Mouse (Mus musculus) embryonic facial prominence, embryonic 14.5 days (tissue): ENCODE data around the gene Sv2b. TPM values are rescaled to one million over a fixed set of nuclear protein-coding genes. Genes with fewer than 3 reads are reported as not detected.

ENCODE experiments used
- ATAC-seq: fragments of 200-750 bp; cut with Nextera tagmentation; 2 replicates; pipeline ENCODE4 v1.8.0; 2017; ENCODE audit warnings: low read depth, moderate number of reproducible peaks, moderate TSS enrichment
- DNase-seq: peaks from one replicate; pipeline ENCODE4 v3.0.0-alpha.2; 2015; ENCODE audit warnings: low spot score
- H3K27ac ChIP-seq: fragments of 300-500 bp; sonication (generic); replicated peaks from 2 replicates; pipeline ENCODE4 v1.5.1; 2014; ENCODE audit warnings: low read depth, mild to moderate bottlenecking, low read length, moderate library complexity
- H3K27me3 ChIP-seq: fragments of 300-500 bp; sonication (generic); replicated peaks from 2 replicates; pipeline ENCODE4 v1.6.1; 2014; ENCODE audit warnings: low read length; ENCODE audit not compliant: control insufficient read depth, insufficient read depth
- H3K36me3 ChIP-seq: fragments of 300-500 bp; sonication (generic); 2 replicates; pipeline ENCODE4 v1.6.1; 2014; ENCODE audit warnings: low read length, mixed read lengths; ENCODE audit not compliant: control insufficient read depth, insufficient read depth
- H3K4me1 ChIP-seq: fragments of 300-500 bp; sonication (generic); 2 replicates; pipeline ENCODE4 v1.6.1; 2014; ENCODE audit warnings: antibody characterized with exemption, low read length; ENCODE audit not compliant: control insufficient read depth, insufficient read depth
- H3K4me2 ChIP-seq: fragments of 300-500 bp; sonication (generic); 2 replicates; pipeline ENCODE4 v1.6.1; 2014; ENCODE audit warnings: low read depth, mild to moderate bottlenecking, low read length, moderate library complexity, mixed read lengths
- H3K4me3 ChIP-seq: fragments of 300-500 bp; sonication (generic); 2 replicates; pipeline ENCODE4 v1.5.1; 2014; ENCODE audit warnings: low read depth, mild to moderate bottlenecking, low read length
- H3K9ac ChIP-seq: fragments of 300-500 bp; sonication (generic); 2 replicates; pipeline ENCODE4 v1.6.1; 2014; ENCODE audit warnings: low read depth, mild to moderate bottlenecking, low read length, moderate library complexity, mixed read lengths
- H3K9me3 ChIP-seq: fragments of 300-500 bp; sonication (generic); 2 replicates; pipeline ENCODE4 v1.6.1; 2016; ENCODE audit warnings: low read length; ENCODE audit not compliant: control insufficient read depth
- WGBS: fragments of 180-500 bp; shearing (Covaris S2); extraction: QIAGEN DNeasy Blood & Tissue Kit; methylation state at CpG from one replicate; pipeline ENCODE4 v1.1.7; 2014; 5-methylcytosine and 5-hydroxymethylcytosine counted together
- polyA plus RNA-seq: library from polyadenylated mRNA; unstranded; fragments of >200 nt; fragmentation: Nextera tagmentation; extraction: Ambion mirVana; gene quantifications from 2 replicates; pipeline ENCODE4 v1.2.1, GENCODE M21; 2014

Gene Sv2b
- 2.7 and 2.9 TPM in 2 replicates for polyA plus RNA-seq

DNA sequence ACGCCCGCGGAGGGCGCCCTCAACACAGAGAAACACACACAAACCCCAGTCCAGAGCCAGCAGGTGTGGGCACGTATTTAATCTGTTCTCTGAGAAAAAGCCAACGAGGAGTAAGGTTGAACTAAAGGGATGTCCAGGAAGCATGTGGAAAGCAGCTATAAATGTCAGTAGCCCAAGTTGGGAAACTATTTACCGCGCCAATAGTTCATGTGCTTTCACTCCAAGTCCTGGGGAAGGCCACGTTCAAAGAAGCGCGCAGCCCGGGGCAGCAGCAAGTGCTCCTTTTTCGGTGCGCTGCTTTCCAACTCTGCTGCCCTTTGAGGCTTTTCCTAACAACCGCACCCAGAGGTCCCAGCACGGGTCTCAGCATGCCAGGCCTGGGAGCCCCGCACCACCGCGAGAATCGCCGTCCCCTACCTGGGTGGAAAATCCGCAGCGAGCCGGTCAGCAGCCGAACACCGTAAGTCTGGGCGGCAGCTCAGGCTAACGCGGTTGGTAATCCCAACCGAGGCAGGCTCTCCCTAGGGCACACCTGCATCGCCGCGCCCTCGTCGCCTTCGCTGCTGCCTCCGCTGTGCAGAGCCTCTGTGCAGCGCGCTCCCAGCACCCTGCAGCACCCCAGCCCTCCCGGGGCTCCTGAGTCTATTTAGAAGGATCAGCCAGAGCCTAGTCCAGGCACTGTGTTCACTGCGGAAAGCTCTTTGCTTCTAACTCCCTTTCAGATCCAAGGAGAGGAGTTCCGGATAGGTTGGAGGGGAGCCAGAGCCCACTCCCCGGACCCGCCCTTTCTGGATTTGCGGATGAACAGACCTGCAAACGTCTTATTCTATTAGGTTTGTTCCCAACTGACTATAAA lies at the start of gene Sv2b:
TSS of gene Sv2b (minus strand) at position 806 of the 856 bp plus-strand sequence.
- Histone ChIP-seq H3K27me3 (peaks cover 38% of the 10 kb centered on the region), H3K36me3 (no peaks in the 10 kb centered on the region), H3K9me3 (no peaks in the 10 kb centered on the region), H3K4me3 (peak within 1 kb of the TSS; percentile 48), H3K27ac (no peak within 1 kb of the TSS), H3K4me2 (peak within 1 kb of the TSS; percentile 92), H3K9ac (peak within 1 kb of the TSS; percentile 45), H3K4me1 (peaks cover 7% of the 10 kb centered on the region)
- DNase-seq = peak; percentile 41
- peak; percentile 88 for ATAC-seq
- 1% methylated on average over 46 of the region's 46 CpGs for WGBS

DNA sequence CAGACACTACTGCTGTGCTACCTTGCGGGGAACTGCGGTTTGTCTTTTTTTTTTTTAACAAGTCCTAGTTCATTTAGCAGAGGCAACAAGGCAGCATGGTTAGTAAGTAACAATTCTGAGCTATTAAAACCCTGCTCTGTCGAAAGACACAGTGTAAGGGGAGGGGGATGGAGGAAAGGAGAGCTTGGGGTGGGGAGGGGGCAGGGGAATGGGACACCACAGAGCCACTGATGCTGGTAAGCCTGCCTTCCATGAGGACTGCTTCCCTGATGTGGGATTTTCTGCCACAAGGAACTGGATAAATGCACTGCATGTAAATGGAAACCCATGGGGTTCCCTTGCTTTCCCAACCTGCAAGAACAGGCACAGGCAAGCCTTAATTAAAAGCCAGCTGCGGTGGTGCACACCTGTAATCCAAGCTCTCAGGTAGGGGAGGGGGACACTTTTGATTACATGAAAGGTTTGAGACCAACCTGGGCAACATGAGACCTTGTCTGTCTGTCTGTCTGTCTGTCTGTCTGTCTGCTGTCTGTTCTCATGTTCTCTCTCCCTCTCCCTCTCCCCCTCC lies 49.3 kb upstream of the Sv2b start:
- Histone ChIP-seq H3K9ac (no peak overlapping the region), H3K9me3 (peaks cover 7% of the 10 kb centered on the region; the same call in 1 of the 2 replicates), H3K4me1 (no peaks in the 10 kb centered on the region), H3K4me3 (no peak overlapping the region), H3K27me3 (no peaks in the 10 kb centered on the region), H3K36me3 (no peaks in the 10 kb centered on the region), H3K27ac (no peak overlapping the region), H3K4me2 (no peak overlapping the region)
- DNase-seq (peak; percentile 81), ATAC-seq (peak; percentile 85)
- WGBS = 39% methylated on average over 4 of the region's 4 CpGs

GRCm38 (mm10) chr7:75355521-75355920 lies 46.5 kb upstream of the Sv2b start:
- Histone ChIP-seq H3K4me1 (no peaks in the 10 kb centered on the region), H3K27me3 (no peaks in the 10 kb centered on the region), H3K36me3 (no peaks in the 10 kb centered on the region), H3K4me3 (no peak overlapping the region), H3K27ac (no peak overlapping the region), H3K4me2 (no peak overlapping the region), H3K9me3 (no peaks in the 10 kb centered on the region), H3K9ac (no peak overlapping the region)
- ATAC-seq (no peak), DNase-seq (no peak)
- WGBS = 83% methylated on average over 2 of the region's 2 CpGs

DNA sequence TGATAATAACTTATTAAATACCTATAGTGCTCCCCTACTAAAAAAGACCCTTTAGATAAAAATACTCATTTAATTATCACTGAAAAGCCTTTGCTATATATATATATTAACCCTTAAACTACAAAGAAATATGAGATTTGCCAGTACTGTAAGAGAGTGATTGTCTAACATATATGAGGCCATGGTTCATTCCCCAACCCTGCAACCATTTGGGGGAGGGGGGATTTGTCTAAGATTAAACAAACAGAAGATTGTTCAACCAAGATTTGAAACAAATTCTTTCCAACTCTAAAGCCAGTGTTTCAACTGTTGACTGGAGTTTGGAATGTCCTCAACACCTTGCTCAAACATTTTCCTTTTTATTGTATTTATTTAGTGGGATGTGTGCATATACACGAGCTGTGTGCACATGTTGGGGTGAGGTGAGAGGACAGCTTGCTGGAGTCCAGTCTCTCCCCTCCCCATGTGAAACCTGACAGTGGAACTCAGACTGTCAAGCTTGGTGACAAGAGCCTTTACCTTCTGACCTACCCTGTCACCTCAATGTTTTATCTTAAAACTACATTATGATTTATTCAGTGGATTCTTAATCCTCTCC lies 43.8 kb upstream of the Sv2b start:
- H3K27me3 ChIP-seq = no peaks in the 10 kb centered on the region
- no peak overlapping the region for H3K4me3 ChIP-seq
- WGBS = 45% methylated on average over 1 of the region's 1 CpGs
- H3K4me1 ChIP-seq = no peaks in the 10 kb centered on the region
- DNase-seq (no peak), ATAC-seq (no peak)
- no peak overlapping the region for H3K27ac ChIP-seq
- no peaks in the 10 kb centered on the region for H3K9me3 ChIP-seq
- no peak overlapping the region for H3K4me2 ChIP-seq
- no peak overlapping the region for H3K9ac ChIP-seq
- no peaks in the 10 kb centered on the region for H3K36me3 ChIP-seq

DNA sequence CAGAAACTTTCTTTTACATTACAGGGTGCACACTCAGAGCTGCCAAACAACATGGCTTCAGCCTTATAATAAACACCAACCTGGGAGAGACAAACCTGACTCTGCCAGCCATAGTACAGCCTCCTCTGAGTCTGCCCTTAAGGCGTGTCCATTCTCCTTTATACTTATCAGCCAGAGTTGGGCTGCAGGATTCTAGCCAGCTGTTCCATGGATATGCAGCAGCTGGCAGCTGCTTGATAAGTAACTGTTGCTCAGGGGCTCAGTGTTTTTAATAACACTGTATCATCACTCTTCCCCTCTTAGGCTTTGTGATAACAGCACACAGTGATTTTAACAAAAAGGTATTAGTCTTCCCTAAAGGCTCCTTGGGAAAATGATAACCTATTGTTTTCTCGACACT lies 41.1 kb upstream of the Sv2b start:
- no peaks in the 10 kb centered on the region for H3K36me3 ChIP-seq

GRCm38 (mm10) chr7:75332311-75332710 lies 23.2 kb upstream of the Sv2b start:
- Histone ChIP-seq H3K4me2 (no peak overlapping the region), H3K9ac (no peak overlapping the region), H3K4me1 (0 out of 2 replicates have a peak, but pooled peaks cover 5% of the 10 kb centered on the region), H3K27me3 (no peaks in the 10 kb centered on the region), H3K4me3 (no peak overlapping the region), H3K36me3 (no peaks in the 10 kb centered on the region), H3K27ac (no peak overlapping the region), H3K9me3 (no peaks in the 10 kb centered on the region)
- DNase-seq (peak; percentile 41), ATAC-seq (no peak)
- WGBS = 29% methylated on average over 3 of the region's 3 CpGs

More for the DNA sequence above, 41.1 kb upstream of the Sv2b start:
- WGBS = 79% methylated on average over 2 of the region's 2 CpGs
- Histone ChIP-seq H3K27me3 (no peaks in the 10 kb centered on the region), H3K4me1 (no peaks in the 10 kb centered on the region), H3K27ac (no peak overlapping the region), H3K4me2 (no peak overlapping the region), H3K4me3 (no peak overlapping the region), H3K9ac (no peak overlapping the region), H3K9me3 (no peaks in the 10 kb centered on the region)
- ATAC-seq = no peak
- no peak for DNase-seq

DNA sequence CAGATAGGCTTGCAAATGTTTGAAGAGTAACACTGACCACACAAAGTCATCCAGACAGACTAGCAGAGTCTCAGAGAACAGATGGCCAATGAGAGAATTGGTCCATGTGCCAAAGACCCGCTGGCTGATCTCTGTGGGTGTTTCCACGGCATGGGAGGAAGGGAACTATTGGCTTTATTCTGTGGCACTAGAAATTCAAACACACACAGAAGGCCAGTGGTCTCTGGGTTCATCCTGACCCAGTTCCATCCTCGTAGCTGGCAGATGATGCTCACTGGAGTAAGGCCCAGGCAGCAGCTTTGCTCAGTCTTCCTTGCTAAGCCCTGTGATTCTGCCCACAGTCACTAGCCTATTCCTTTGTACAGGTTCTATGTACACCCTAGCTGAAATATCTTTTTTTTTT lies 20.7 kb upstream of the Sv2b start:
- 68% methylated on average over 3 of the region's 3 CpGs for WGBS
- no peak overlapping the region for H3K4me2 ChIP-seq
- H3K4me1 ChIP-seq = 0 out of 2 replicates have a peak, but pooled peaks cover 5% of the 10 kb centered on the region
- no peaks in the 10 kb centered on the region for H3K9me3 ChIP-seq
- no peak for DNase-seq
- ATAC-seq = no peak
- H3K27me3 ChIP-seq = no peaks in the 10 kb centered on the region
- H3K27ac ChIP-seq = no peak overlapping the region
- H3K9ac ChIP-seq = no peak overlapping the region
- H3K4me3 ChIP-seq = no peak overlapping the region
- H3K36me3 ChIP-seq = no peaks in the 10 kb centered on the region

DNA sequence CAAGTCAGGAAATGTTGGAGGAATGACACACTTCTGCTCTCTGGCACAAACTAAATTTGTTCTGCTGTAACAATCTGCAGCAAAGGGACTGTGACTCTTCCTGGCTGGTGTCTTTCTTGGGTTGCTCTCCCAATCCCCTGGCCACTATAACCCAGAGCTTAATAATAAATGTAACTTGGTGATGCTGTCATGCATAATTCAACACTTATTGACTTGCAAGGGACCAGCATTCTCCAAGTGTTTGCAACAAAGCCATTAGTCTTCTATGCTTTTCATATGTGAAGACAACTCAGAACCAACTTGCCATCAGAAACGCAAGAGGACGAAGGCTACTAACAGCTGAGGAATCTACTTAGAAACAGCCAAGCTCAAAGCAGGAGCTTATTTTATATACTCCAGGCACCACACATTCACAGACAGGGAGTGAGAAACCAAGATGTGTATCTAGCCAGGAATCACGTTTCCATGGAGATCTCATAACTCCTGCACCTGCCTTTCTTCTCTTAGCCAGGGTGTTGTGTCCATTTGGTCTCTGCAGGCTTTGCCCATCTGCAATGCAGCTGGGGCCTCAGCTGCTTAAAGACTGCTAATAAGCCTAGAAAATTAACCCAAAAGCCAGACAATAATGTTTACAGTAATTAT lies 19.8 kb upstream of the Sv2b start:
- no peak overlapping the region for H3K4me3 ChIP-seq
- no peak overlapping the region for H3K27ac ChIP-seq
- DNase-seq = peak; percentile 68
- H3K4me1 ChIP-seq = 0 out of 2 replicates have a peak, but pooled peaks cover 5% of the 10 kb centered on the region
- WGBS = 54% methylated on average over 3 of the region's 3 CpGs
- H3K9me3 ChIP-seq = no peaks in the 10 kb centered on the region
- H3K9ac ChIP-seq = no peak overlapping the region
- H3K4me2 ChIP-seq = no peak overlapping the region
- ATAC-seq = peak; percentile 57; the same call in 1 of the 2 replicates
- no peaks in the 10 kb centered on the region for H3K36me3 ChIP-seq
- H3K27me3 ChIP-seq = no peaks in the 10 kb centered on the region
